Mouse (Mus musculus) heart, postnatal 0 days (tissue): ENCODE results near the gene Gemin7. TPM values are rescaled to one million over a fixed set of nuclear protein-coding genes. Genes with fewer than 3 reads are reported as not detected.

ENCODE experiments used
- ATAC-seq: fragments of 200-750 bp; cut with Nextera tagmentation; 2 replicates; pipeline ENCODE4 v1.8.0; 2017; ENCODE audit warnings: low read depth, moderate number of reproducible peaks, moderate library complexity; ENCODE audit not compliant: insufficient read depth
- DNase-seq: peaks from one replicate; pipeline ENCODE4 v3.0.0-alpha.2; 2016; ENCODE audit warnings: low spot score
- H3K27ac ChIP-seq: fragments of 300-500 bp; sonication (generic); 2 replicates; pipeline ENCODE4 v1.5.1; 2014; ENCODE audit warnings: low read depth, mild to moderate bottlenecking
- H3K27me3 ChIP-seq: fragments of 300-500 bp; sonication (generic); 2 replicates; pipeline ENCODE4 v1.6.1; 2014; ENCODE audit warnings: low read length, mixed read lengths; ENCODE audit not compliant: control insufficient read depth, insufficient read depth
- H3K36me3 ChIP-seq: fragments of 300-500 bp; sonication (generic); replicated peaks from 2 replicates; pipeline ENCODE4 v1.6.1; 2014; ENCODE audit warnings: low read length, mixed read lengths; ENCODE audit not compliant: control insufficient read depth, insufficient read depth
- H3K4me1 ChIP-seq: fragments of 300-500 bp; sonication (generic); 2 replicates; pipeline ENCODE4 v1.6.1; 2014; ENCODE audit warnings: antibody characterized with exemption; ENCODE audit not compliant: control insufficient read depth, insufficient read depth
- H3K4me2 ChIP-seq: fragments of 300-500 bp; sonication (generic); 2 replicates; pipeline ENCODE4 v1.6.1; 2014; ENCODE audit warnings: low read depth, mild to moderate bottlenecking, low read length, moderate library complexity
- H3K4me3 ChIP-seq: fragments of 300-500 bp; sonication (generic); 2 replicates; pipeline ENCODE4 v1.5.1; 2014; ENCODE audit warnings: low read depth, low read length
- H3K9ac ChIP-seq: fragments of 300-500 bp; sonication (generic); replicated peaks from 2 replicates; pipeline ENCODE4 v1.6.1; 2014; ENCODE audit warnings: low read depth, low read length, mixed read lengths
- H3K9me3 ChIP-seq: fragments of 300-500 bp; sonication (generic); replicated peaks from 2 replicates; pipeline ENCODE4 v1.6.1; 2016; ENCODE audit warnings: low read length; ENCODE audit not compliant: control insufficient read depth
- CTCF ChIP-seq: IDR thresholded peaks from 2 replicates; pipeline ENCODE4 v1.5.1; 2016; ENCODE audit warnings: antibody characterized with exemption, control low read depth, low read depth
- EP300 ChIP-seq: IDR thresholded peaks from 2 replicates; pipeline ENCODE4 v1.6.1; 2016; ENCODE audit warnings: antibody characterized with exemption, low read depth
- WGBS: fragments of 180-500 bp; shearing (Covaris S2); extraction: QIAGEN DNeasy Blood & Tissue Kit; methylation state at CpG from one replicate; pipeline ENCODE4 v1.1.7; 2014; 5-methylcytosine and 5-hydroxymethylcytosine counted together
- polyA plus RNA-seq: library from polyadenylated mRNA; unstranded; fragments of >200 nt; fragmentation: Nextera tagmentation; extraction: Ambion mirVana; gene quantifications from 2 replicates; pipeline ENCODE4 v1.2.1, GENCODE M21; 2015
- total RNA-seq: library from RNA; depleted of rRNA; stranded (reverse); fragments of >200 nt; gene quantifications from 2 replicates; pipeline ENCODE4 v1.2.3, GENCODE M21; 2014; ENCODE audit warnings: low replicate concordance

Gemin7 gene
- total and polyA plus RNA-seq, 2 experiments from 2014 or later = 63.2 to 115 TPM

- Histone ChIP-seq H3K27ac (no peak overlapping the region), H3K4me1 (peaks cover 3% of the 10 kb centered on the region; the same call in 1 of the 2 replicates), H3K4me2 (no peak overlapping the region), H3K27me3 (no peaks in the 10 kb centered on the region), H3K36me3 (peaks cover 29% of the 10 kb centered on the region), H3K9ac (no peak overlapping the region), H3K4me3 (no peak overlapping the region), H3K9me3 (no peaks in the 10 kb centered on the region)
- TF ChIP-seq CTCF (no peak), EP300 (no peak)
- 88% methylated on average over 2 of the region's 2 CpGs for WGBS
- ATAC-seq = no peak
- no peak for DNase-seq
Measured at GRCm38 (mm10) chr7:19565803-19566202, 11.6 kb downstream of the Gemin7 start.

DNA sequence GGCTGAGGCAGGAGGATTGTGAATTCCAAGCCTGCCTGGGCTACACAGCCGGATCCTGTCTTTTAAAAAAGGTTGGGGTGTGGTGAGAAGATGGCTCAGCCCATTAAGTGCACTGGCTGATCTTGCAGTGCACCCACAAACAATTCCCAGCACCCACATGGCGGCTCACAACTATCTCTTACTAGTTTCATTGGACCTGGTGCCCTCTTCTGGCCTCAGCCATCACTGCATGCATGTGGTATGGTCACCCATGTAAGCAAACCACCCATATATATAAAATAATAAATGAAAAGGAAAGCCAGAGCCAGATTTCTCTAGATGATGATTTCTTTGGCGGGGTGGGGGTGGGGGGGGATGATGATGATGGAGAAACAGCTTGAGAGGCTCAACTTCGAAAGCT, 12.9 kb downstream of the Gemin7 start:
- 89% methylated on average over 4 of the region's 4 CpGs for WGBS

GRCm38 (mm10) chr7:19563884-19564283, 13.5 kb downstream of the Gemin7 start:
- no peaks in the 10 kb centered on the region for H3K9me3 ChIP-seq
- peaks cover 21% of the 10 kb centered on the region; the same call in 1 of the 2 replicates for H3K4me1 ChIP-seq
- H3K27me3 ChIP-seq = no peaks in the 10 kb centered on the region
- no peak overlapping the region for H3K9ac ChIP-seq
- no peak overlapping the region for H3K4me2 ChIP-seq
- H3K36me3 ChIP-seq = peaks cover 24% of the 10 kb centered on the region
- no peak for ATAC-seq
- no peak overlapping the region for H3K4me3 ChIP-seq
- no peak for TF ChIP-seq EP300
- no peak for TF ChIP-seq CTCF
- no peak overlapping the region for H3K27ac ChIP-seq
- WGBS = 75% methylated on average over 3 of the region's 3 CpGs
- no peak for DNase-seq

More for the DNA sequence above, 12.9 kb downstream of the Gemin7 start:
- H3K4me2 ChIP-seq = no peak overlapping the region
- peaks cover 15% of the 10 kb centered on the region; the same call in 1 of the 2 replicates for H3K4me1 ChIP-seq
- ATAC-seq (no peak), DNase-seq (no peak)
- H3K36me3 ChIP-seq = peaks cover 28% of the 10 kb centered on the region
- H3K4me3 ChIP-seq = no peak overlapping the region
- H3K9ac ChIP-seq = no peak overlapping the region
- H3K27ac ChIP-seq = no peak overlapping the region
- no peaks in the 10 kb centered on the region for H3K27me3 ChIP-seq
- TF ChIP-seq EP300 (no peak), CTCF (0 out of 2 replicates have a peak, but pooled peaks have one; percentile 11)
- H3K9me3 ChIP-seq = no peaks in the 10 kb centered on the region

DNA sequence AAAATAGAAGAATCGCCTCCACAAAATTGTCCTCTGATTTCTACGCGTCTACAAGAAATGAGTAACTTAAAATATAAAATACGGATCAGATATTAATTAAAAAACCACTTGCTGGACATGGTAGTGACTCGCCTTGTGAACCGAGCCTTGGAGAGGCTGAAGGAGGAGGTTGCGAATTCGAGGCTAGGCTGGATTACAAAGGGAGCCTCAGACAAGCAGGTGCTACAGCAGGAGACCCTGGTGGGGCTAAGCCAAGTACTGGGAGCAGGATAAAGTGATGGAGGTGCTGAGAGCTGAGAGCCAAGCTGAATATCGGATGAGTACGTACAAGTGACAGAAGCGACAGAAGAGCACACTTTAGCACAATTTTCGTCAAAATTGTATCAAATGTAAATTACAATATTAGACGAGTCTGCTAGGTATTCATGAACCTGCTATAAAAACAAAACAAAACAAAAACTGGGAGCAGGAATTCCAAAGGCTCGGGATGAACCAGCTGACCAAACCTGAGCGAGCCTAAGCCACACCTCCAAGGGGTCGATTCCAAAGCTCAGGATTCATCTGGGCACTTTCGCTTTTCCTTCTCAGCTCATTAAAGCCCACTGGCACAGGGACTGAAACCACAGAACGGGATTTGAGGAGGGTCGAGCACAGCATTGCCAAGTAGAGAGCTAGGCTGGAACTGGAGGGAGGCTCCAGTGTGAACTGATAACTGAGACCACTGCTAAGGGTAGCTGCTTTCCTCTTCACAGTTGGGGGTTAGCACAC, 14.6 kb downstream of the Gemin7 start, which contains the start of gene Ppp1r37:
TSS of gene Ppp1r37 (minus strand) at position 434 of the 768 bp plus-strand sequence.
- no peaks in the 10 kb centered on the region for H3K27me3 ChIP-seq
- peaks cover 18% of the 10 kb centered on the region for H3K36me3 ChIP-seq
- whole genome bisulfite sequencing = under 1% methylated on average over 19 of the region's 19 CpGs
- peak within 1 kb of the TSS; percentile 93 for H3K27ac ChIP-seq
- H3K4me3 ChIP-seq = peak within 1 kb of the TSS; percentile 63
- DNase-seq = peak; percentile 41
- TF ChIP-seq CTCF (no peak), EP300 (0 out of 2 replicates have a peak, but pooled peaks have one; percentile 14)
- H3K9ac ChIP-seq = peak within 1 kb of the TSS; percentile 94
- peaks cover 25% of the 10 kb centered on the region; the same call in 1 of the 2 replicates for H3K4me1 ChIP-seq
- peak within 1 kb of the TSS; percentile 71 for H3K4me2 ChIP-seq
- ATAC-seq = no peak
- no peaks in the 10 kb centered on the region for H3K9me3 ChIP-seq

DNA sequence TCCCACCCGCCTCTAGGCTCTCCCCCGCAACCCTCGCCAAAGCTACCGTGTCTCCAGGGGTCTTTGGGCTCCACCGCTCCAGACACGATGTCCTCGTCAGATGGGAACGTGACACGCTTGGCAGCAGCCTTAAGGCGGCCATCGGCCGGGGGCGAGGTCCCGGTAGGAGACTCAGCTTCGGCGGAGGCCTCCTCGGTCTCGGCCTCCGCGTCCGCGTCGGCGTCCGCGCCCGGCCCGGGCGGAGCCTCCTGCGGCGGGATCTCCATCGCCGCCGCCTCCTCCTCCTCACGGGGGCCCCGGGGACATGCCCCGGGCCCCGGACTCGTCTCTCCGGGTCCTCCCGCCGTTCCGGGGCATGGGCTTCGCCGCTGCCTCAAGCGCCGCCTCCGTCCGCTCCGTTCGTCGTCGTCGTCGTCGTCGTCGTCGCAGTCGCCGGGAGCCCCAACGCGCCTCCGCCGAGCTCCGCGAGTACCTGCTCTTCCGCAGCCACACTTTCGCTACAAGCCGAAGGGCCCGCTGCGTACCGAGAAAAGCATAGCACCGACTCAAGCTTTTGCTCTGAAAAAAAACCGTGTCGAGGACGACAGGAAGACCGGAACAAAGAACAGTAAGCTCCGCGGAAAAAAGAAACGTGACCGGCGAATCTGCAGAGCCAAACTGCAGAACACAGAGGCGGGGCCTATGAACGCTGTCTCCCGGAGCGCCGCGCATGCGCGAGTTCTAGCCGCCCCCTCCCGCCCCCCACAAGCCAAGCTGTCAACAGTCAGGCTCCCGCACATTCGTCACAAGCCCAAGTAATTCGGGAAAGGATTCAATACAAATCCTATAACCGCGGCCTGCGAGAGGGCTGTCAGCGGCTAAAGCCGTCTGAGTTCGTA, 15.4 kb downstream of the Gemin7 start:
- peak overlapping the region; percentile 93 for H3K27ac ChIP-seq
- H3K4me1 ChIP-seq = peaks cover 31% of the 10 kb centered on the region; the same call in 1 of the 2 replicates
- ATAC-seq (peak; percentile 87), DNase-seq (peak; percentile 95)
- H3K36me3 ChIP-seq = peaks cover 18% of the 10 kb centered on the region
- H3K4me3 ChIP-seq = peak overlapping the region; percentile 63
- WGBS = under 1% methylated on average over 102 of the region's 102 CpGs
- H3K9ac ChIP-seq = peak overlapping the region; percentile 94
- TF ChIP-seq CTCF (no peak), EP300 (no peak)
- H3K4me2 ChIP-seq = peak overlapping the region; percentile 71
- H3K9me3 ChIP-seq = no peaks in the 10 kb centered on the region
- no peaks in the 10 kb centered on the region for H3K27me3 ChIP-seq
